Mouse (Mus musculus) embryo, embryonic 10.5 days (tissue): ENCODE measurements at regions not wholly inside any gene's neighbourhood (a gene's known extent, or its start where the extent isn't known, plus 50 kb on each side); places are given as distances from the start of the nearest gene placed in this dataset.
A peak's percentile ranks its signal among the peaks of the same experiment; 100 is the strongest.
"Not testable (repeated sequence)": the region's sequence is repeated elsewhere in the genome, so short reads cannot be mapped to it uniquely, and the experiment has no call there.

Experiments used
- DNase-seq: peaks from one replicate; pipeline ENCODE4 v3.0.0-alpha.2; 2015; ENCODE audit warnings: low spot score

GRCm38 (mm10) chr1:65509003-65509402, 227.1 kb downstream of the Pth2r start:
- DNase-seq, result no peak

DNA sequence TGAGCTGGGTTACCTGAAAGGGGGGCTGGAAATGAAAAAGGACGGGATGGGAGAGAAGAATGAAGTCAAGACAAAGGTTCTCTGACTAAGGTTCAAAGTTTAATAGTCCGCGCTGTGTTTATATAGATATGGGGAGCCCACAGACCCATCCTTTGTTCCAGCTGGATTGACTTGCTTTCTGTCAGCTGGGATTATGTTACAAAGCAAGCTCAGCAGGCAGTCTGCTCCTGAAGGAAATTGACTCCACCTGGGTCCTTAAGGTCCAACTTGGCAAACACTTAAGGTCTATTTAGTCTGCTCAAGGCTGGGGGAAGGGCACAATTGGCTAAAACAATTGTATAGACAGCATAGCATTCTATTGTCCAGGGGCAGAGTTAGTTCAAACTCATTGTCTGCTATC, 253.8 kb downstream of the Pth2r start:
- DNase-seq, result peak; percentile 44

- no peak for DNase-seq
Measured at GRCm38 (mm10) chr1:65538509-65538908, 256.7 kb downstream of the Pth2r start.

DNA sequence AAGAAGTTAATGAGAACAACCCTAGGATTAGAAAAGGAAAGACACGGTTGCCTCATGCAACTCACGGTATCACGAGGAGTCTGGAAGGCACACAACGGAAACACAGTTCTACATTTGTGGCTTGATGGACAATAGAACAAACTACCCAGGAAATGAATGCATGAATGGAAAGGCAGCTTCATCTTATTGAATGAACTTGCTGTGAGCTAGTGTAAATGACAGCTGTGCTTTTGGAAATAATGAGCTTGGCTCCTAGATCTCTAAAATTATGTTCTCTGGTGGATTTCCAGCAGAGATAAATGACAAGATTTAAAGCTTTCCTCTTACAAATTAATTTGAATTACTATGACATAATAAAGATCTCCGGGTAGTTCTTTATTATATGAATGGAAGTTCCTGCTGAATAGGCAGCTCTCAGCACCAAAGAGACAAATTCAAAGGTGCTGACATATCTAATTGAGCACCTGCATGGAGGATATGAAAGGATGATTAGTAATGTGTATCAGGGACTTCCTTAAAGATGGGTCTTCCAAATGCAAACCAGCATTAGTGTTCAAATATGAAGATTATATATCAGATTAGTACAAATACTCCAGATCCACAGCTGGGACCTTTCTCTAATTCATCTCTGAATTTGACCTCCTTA, 262.5 kb downstream of the Pth2r start:
- DNase-seq, result no peak

DNA sequence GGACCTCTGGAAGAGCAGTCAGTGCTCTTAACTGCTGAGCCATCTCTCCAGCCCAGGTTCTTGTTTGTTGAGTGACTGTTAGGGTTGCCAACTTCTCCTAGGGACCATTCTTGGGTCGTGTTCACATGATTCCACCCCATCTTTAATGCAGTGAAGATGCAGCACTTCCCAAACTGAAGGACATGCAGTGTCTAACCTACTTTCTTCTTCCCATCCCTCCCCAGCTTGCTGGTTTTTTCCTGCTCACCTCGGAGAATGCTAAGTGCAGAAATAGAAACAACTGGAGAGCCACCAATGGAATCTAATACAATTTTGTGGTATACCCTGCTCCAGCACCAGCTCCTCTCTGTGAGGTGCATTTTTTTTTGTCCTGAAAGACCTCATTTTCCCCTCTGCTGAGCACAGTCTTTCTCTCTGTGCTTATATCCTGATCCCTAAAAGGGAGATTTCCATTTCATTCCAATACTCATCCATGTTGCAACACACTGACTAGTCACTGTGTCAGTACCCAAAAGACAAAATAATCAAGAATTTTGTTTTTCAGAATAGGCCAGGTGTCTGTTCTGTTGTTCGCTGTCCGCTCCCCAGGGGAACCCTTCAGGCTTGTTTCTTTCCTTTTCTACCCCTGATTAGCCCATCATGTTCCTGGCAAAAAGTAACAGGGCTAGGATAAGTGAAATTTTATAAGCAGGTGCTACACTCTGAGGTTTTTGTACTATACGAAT, 263.6 kb downstream of the Pth2r start:
- no peak for DNase-seq

GRCm38 (mm10) chr1:65548830-65549229, 267.0 kb downstream of the Pth2r start:
- DNase-seq, result no peak

DNA sequence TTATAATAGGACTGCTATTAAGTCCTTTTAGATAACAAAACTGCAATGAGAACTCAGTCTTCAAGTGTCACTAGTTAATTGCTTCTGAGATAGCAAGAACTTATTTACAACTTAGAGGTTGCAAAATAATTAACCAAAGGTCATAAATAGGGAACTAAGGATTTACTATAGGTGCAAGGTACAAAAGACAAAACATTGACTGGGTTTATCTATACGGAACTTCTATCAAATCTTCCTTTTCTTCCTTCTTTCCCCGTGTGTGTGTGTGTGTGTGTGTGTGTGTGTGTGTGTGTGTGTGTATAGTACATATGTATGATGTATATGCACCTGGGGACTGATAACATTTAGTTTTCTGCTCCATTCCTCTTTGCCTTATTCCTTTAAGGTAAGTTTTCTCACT, 305.5 kb downstream of the Pth2r start:
- DNase-seq, result no peak

DNA sequence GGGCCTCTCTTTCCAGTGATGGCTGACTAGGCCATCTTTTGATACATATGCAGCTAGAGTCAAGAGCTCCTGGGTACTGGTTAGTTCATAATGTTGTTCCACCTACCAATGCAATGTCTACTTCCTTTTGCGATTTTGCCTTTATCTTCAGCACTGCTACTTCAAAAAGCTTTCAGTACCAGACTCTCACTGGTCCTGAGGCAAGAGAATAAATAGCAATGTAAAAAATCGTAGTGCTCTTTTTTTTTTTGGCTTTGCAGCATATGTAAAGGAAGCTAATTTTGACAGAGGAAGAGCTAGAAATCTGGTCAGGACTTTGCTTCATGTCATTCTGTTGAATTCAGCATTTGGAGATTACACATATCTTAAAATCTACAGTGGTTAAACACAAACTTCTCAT, 291.0 kb upstream of the Crygf start:
- DNase-seq, result no peak

- peak; percentile 19 for DNase-seq
Measured at GRCm38 (mm10) chr1:65654460-65654859, 271.9 kb upstream of the Crygf start.

- peak; percentile 26 for DNase-seq
Measured at GRCm38 (mm10) chr1:65681960-65682359, 244.4 kb upstream of the Crygf start.

DNA sequence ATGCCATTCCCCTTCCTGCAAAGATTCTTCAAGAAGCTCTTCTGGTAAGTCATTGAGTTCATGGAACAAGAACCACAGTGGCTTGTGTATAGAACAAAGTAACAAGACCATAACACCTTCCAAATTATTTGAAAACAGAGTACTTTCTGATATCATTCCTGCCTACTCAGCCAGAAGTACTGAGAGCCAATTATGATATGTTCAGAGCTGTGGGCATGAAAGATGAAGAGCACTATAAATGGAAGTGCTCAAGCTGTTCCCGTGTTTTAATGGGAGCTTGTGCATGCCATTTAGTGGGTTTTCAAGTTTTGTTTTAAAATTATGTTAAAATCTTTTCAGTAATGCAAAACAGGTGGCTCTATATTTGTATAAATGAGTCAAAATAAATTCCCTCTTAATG, 239.0 kb upstream of the Crygf start:
- no peak for DNase-seq

- DNase-seq, result no peak
Measured at GRCm38 (mm10) chr1:65730262-65730661, 196.1 kb upstream of the Crygf start.

- DNase-seq, result no peak
Measured at GRCm38 (mm10) chr1:65757951-65758350, 168.4 kb upstream of the Crygf start.

DNA sequence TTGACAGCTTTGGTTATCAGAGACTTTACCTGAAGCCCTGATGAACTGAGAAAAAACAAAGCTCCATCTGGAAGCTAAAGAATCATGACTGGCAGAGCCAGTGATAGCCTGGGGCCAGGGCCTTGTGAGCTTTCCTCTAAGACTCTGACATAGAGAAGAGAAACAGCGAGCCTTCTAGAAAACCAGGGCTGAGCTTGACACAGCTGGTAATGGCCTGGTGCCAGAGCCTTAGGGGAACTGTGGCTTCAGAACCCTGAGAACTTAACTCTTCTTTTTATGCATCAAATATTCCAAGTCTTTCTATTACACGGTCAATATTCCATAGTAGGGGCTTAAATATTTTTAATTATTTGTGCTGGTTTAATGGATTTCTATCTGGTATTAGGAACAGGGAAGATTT, 165.2 kb upstream of the Crygf start:
- DNase-seq, result no peak

DNA sequence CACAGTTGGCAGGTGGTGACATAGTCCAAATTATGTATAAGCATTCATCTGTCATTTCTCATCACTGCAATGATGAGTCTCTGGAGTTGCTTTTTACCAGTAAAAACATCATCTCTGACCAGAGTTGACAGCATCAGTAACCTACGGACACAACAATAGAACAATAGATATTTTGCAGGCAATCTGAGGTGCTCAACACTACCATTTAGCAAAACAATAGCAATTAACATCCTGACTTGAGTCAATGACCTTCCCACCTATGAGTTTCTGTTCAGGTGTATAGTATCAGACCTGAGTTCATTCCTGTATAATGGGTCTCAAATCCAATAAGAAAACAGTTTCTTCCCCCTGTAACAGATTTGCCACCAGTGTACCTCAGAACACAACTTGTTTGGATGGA, 126.1 kb upstream of the Crygf start:
- no peak for DNase-seq

DNA sequence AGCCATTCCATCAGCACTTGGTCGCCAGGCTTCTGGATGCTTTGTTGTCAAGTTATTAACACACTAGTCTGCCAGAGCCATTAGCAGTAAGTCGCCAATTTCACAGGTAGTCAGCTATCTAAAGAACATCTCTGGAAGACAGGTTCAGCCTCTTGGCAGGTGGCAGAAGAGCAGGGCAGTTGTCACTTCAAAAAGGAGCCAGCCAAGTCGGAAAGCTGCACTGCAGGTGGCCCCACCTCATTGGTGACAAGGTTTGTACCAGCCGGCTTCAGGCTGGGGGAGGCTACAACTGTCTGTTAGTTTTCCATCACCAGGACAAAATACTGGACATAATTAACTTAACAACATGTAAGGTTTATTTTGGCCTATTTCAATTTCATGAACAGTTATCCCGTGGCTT, 105.5 kb upstream of the Crygf start:
- no peak for DNase-seq

DNA sequence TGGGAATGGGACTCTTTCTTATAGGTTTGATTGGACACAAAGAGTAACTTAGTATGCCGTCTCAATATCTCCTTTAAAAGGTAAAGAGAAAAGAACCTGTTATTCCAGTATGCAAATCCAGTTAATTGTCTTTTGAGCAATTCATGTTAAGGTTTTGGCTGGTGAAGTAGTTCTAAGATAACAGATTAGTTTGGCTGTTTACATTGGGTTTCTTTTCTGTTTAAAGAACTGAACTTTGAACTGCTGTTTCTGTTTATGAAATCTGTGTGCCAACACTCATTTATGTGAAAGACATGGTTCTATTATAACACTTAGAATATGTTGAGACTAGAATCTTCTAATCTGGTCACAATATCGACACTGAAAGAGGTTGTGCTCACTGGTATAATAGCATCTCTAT, 85.2 kb upstream of the Crygf start:
- no peak for DNase-seq

- DNase-seq, result no peak
Measured at GRCm38 (mm10) chr1:65847005-65847404, 79.3 kb upstream of the Crygf start.

DNA sequence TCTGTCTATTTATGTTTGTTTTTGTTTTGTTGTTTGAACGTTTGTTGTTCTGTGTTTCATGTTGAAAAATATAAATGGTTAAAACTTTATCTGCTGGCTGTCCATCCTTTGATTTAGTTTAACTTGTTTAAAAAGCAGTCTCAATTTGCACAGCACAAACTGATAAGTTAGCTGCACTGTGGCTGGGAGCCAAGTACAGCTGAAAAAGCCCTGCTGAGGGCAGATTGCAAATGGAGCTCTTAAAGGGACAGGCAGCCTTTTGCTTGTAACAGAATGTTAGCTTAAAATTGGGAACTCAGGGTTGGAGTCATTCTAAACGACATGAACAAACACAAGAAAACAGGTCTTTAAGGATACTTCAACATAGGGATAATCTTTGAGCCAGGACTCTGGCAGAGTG, 52.6 kb upstream of the Crygf start:
- DNase-seq, result not testable (repeated sequence)
